Mouse (Mus musculus) small intestine, adult 2 months (tissue): ENCODE results near the gene I830077J02Rik.
"Not testable (repeated sequence)": the region's sequence is repeated elsewhere in the genome, so short reads cannot be mapped to it uniquely, and the experiment has no call there.

Source experiments
- CTCF ChIP-seq: fragments of 200-500 bp; IDR thresholded peaks from 2 replicates; pipeline ENCODE4 v1.5.1; 2012; ENCODE audit warnings: low read depth, mild to moderate bottlenecking, control low read depth, inconsistent platforms, low read length, moderate library complexity, mixed read lengths; ENCODE audit not compliant: insufficient replicate concordance, insufficient read length; ENCODE audit errors: extremely low read depth
- POLR2A ChIP-seq: fragments of 200-500 bp; IDR thresholded peaks from 2 replicates; pipeline ENCODE4 v1.6.1; 2012; ENCODE audit warnings: low read depth, mild to moderate bottlenecking, control low read depth, inconsistent platforms, low read length, moderate library complexity

DNA sequence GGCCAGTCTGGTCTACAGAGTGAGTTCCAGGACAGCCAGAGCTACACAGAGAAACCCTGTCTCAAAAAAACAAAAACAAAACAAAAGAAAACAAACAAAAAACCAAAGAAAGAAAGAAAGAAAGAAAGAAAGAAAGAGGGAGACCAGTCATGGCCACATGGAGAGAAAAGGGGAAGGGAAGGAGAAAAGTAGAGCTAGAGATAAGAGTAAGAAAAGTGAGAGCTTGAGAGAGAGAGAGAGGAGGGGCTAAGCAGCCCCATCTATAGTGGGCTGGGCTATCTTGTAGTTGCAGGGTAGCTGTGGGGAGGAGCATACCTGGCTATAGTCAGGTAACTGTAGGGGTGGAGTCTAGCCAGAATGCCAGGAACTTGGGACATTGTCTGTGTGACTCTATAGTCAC, 11.7 kb downstream of the I830077J02Rik start:
- not testable (repeated sequence) for TF ChIP-seq POLR2A, CTCF
